Mouse (Mus musculus) heart, postnatal 0 days (tissue): Measurements from ENCODE around the gene Dync1li1.

Experiments
- CTCF ChIP-seq: IDR thresholded peaks from 2 replicates; pipeline ENCODE4 v1.5.1; 2016; ENCODE audit warnings: antibody characterized with exemption, control low read depth, low read depth
- EP300 ChIP-seq: IDR thresholded peaks from 2 replicates; pipeline ENCODE4 v1.6.1; 2016; ENCODE audit warnings: antibody characterized with exemption, low read depth

GRCm38 (mm10) chr9:114669011-114669410, 19.6 kb upstream of the Dync1li1 start:
- TF ChIP-seq CTCF (no peak), EP300 (no peak)
